Mouse (Mus musculus) ES-Bruce4 (cell line): ENCODE results near the gene Auts2.

Experiments used
- CTCF ChIP-seq: IDR thresholded peaks from one replicate; pipeline ENCODE4 v1.8.1; 2011; ENCODE audit warnings: low read depth, low read length
- EP300 ChIP-seq: IDR thresholded peaks from 2 replicates; pipeline ENCODE4 v1.6.1; 2011; ENCODE audit warnings: low read depth, low read length; ENCODE audit not compliant: insufficient read depth
- POLR2A ChIP-seq: IDR thresholded peaks from one replicate; pipeline ENCODE4 v1.8.1; 2011; ENCODE audit warnings: low read length; ENCODE audit not compliant: insufficient read depth

DNA sequence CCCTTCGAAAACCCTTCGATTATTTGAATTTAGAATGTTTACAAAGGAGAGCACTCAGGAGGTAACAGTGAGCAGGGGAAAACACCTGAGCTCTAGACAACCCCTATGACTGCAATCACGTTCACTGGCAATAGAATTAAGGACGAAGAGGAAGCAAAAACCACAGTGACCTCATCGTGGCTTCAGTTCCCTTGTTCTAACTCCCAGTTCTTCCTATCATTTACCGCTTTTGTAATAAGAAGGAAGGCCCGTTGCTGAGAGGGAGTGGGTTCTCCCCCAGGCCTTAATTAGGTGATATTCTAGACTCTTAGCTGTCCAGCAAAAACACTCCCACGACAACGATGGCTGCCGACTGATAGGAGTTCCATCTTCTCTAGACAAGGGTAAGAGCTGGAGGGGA is 704.1 kb downstream of the Auts2 start:
- TF ChIP-seq CTCF (no peak), POLR2A (no peak), EP300 (no peak)
